Mouse (Mus musculus) central nervous system, embryonic 14 days (tissue): ENCODE data around the gene Gsta2. TPM values are rescaled to one million over a fixed set of nuclear protein-coding genes. Genes with fewer than 3 reads are reported as not detected.

ENCODE experiments used
- polyA plus RNA-seq: library from polyadenylated mRNA; depleted of rRNA; stranded (reverse); fragments of >200 nt; gene quantifications from 2 replicates; pipeline ENCODE4 v1.2.3, GENCODE M21; 2012; rRNA removed

Gsta2 gene
- polyA plus RNA-seq = 0.45 TPM in 1 of 2 replicates, not detected in the other

GRCm38 (mm10) chr9:78355611-78356010 lies at the start of gene Gsta2:
Gene Gsta2 (minus strand): TSS chr9:78355788.

GRCm38 (mm10) chr9:78395630-78396351 lies 40.2 kb upstream of the Gsta2 start, which contains the start of gene Ddx43:
Gene Ddx43 (plus strand): TSS chr9:78395777.

GRCm38 (mm10) chr9:78378113-78378785 lies 22.7 kb upstream of the Gsta2 start, which contains the start of gene Ooep:
Gene Ooep (minus strand): TSS chr9:78378725.

GRCm38 (mm10) chr9:78367959-78368358 lies 12.4 kb upstream of the Gsta2 start, which contains the start of gene Dppa5a:
Gene Dppa5a (minus strand): TSS chr9:78368177.

GRCm38 (mm10) chr9:78327289-78327688 lies 28.3 kb downstream of the Gsta2 start, which contains the start of gene Omt2b:
Gene Omt2b (plus strand): TSS chr9:78327589.

GRCm38 (mm10) chr9:78314696-78315095 lies 40.9 kb downstream of the Gsta2 start, which contains the start of gene Omt2a:
Gene Omt2a (minus strand): TSS chr9:78314796.

GRCm38 (mm10) chr9:78289723-78290122 lies 65.9 kb downstream of the Gsta2 start, which contains the start of gene Gm10639:
Gene Gm10639 (plus strand): TSS chr9:78289923.

Other genes starting within 250 kb of the Gsta2 start
- 64.4 and 67.6 TPM in 2 replicates for gene Fbxo9, start 246.7 kb downstream of the Gsta2 start, polyA plus RNA-seq
- 35.5 and 37.3 TPM in 2 replicates for gene Ick, start 246.6 kb downstream of the Gsta2 start, polyA plus RNA-seq
- 19.0 and 26.6 TPM in 2 replicates for gene Gsta4, start 173.0 kb downstream of the Gsta2 start, polyA plus RNA-seq
- 0.15 TPM in 1 of 2 replicates, not detected in the other for gene Gsta1, start 125.1 kb downstream of the Gsta2 start, polyA plus RNA-seq
- gene Gm3776, start 98.7 kb downstream of the Gsta2 start, polyA plus RNA-seq = not detected in 2 replicates
- not detected in 2 replicates for gene Gm10639, start 65.9 kb downstream of the Gsta2 start, polyA plus RNA-seq
- not detected in 2 replicates for gene Omt2a, start 41.0 kb downstream of the Gsta2 start, polyA plus RNA-seq
- not detected in 2 replicates for gene Omt2b, start 28.2 kb downstream of the Gsta2 start, polyA plus RNA-seq
- 2.7 and 3.9 TPM in 2 replicates for gene Dppa5a, start 12.4 kb upstream of the Gsta2 start, polyA plus RNA-seq
- gene Ooep, start 22.9 kb upstream of the Gsta2 start, polyA plus RNA-seq = 4.0 and 4.2 TPM in 2 replicates
- gene Ddx43, start 40.0 kb upstream of the Gsta2 start, polyA plus RNA-seq = 0.45 and 0.70 TPM in 2 replicates
- 1.0 and 1.4 TPM in 2 replicates for gene Cgas, start 87.4 kb upstream of the Gsta2 start, polyA plus RNA-seq
- 22.5 and 24.9 TPM in 2 replicates for gene Mto1, start 92.4 kb upstream of the Gsta2 start, polyA plus RNA-seq
- 0.36 and 0.55 TPM in 2 replicates for gene Gm17324, start 93.0 kb upstream of the Gsta2 start, polyA plus RNA-seq
- 7,481 and 7,611 TPM in 2 replicates for gene Eef1a1, start 133.4 kb upstream of the Gsta2 start, polyA plus RNA-seq
- 8.4 and 10.0 TPM in 2 replicates for gene Slc17a5, start 232.3 kb upstream of the Gsta2 start, polyA plus RNA-seq